Mouse (Mus musculus) lung, adult 10 weeks (tissue): ENCODE data around the gene Ptov1. TPM values are rescaled to one million over a fixed set of nuclear protein-coding genes. Genes with fewer than 3 reads are reported as not detected.

ENCODE experiments used
- polyA plus RNA-seq: library from polyadenylated mRNA; stranded (reverse); fragments of 350-450 nt; fragmentation: Illumina TruSeq; extraction: RNeasy Lipid Tissue Mini Kit (QIAGEN cat#74804); gene quantifications from one replicate; pipeline ENCODE4 v1.2.3, GENCODE M21; 2014; ENCODE audit warnings: low read depth, low replicate concordance; ENCODE audit not compliant: insufficient read depth

Gene Ptov1
- polyA plus RNA-seq, result 127 TPM

GRCm38 (mm10) chr7:44869697-44870528 is at the start of gene Ptov1:
Ptov1 (minus strand) TSS chr7:44869788.

GRCm38 (mm10) chr7:44895593-44896434 is 26.2 kb upstream of the Ptov1 start, which contains the start of gene Fuz:
Fuz (plus strand) TSS chr7:44896079.

GRCm38 (mm10) chr7:44892276-44892921 is 22.8 kb upstream of the Ptov1 start, which contains the start of gene Med25:
Med25 (minus strand) TSS chr7:44892712.

GRCm38 (mm10) chr7:44857042-44857552 is 12.5 kb downstream of the Ptov1 start, which contains the start of gene Pnkp:
Pnkp (plus strand) TSS chr7:44857139.

GRCm38 (mm10) chr7:44848561-44849415 is 20.8 kb downstream of the Ptov1 start, which contains the start of the genes Akt1s1 and Tbc1d17:
Akt1s1 (plus strand) TSS chr7:44848991.
Tbc1d17 (minus strand) TSS chr7:44849079.

GRCm38 (mm10) chr7:44816470-44817021 is 53.0 kb downstream of the Ptov1 start, which contains the start of gene Atf5:
Atf5 (minus strand) TSS chr7:44816658.

GRCm38 (mm10) chr7:44815721-44816469 is 53.7 kb downstream of the Ptov1 start, which contains the start of the genes Nup62 and Il4i1:
Nup62 (plus strand) TSS chr7:44816088.
Il4i1 (plus strand) TSS chr7:44816387.

Other genes with a start within 250 kb of the Ptov1 start
- 136 TPM for gene Myh14, start 198.9 kb downstream of the Ptov1 start, polyA plus RNA-seq
- gene Izumo2, start 161.0 kb downstream of the Ptov1 start, polyA plus RNA-seq, result not detected
- gene Vrk3, start 121.4 kb downstream of the Ptov1 start, polyA plus RNA-seq, result 29.2 TPM
- 0.11 TPM for gene Zfp473, start 118.7 kb downstream of the Ptov1 start, polyA plus RNA-seq
- gene Nup62, start 53.7 kb downstream of the Ptov1 start, polyA plus RNA-seq, result 14.9 TPM
- gene Il4i1, start 53.4 kb downstream of the Ptov1 start, polyA plus RNA-seq, result 3.1 TPM
- 83.0 TPM for gene Atf5, start 53.1 kb downstream of the Ptov1 start, polyA plus RNA-seq
- 36.7 TPM for gene Akt1s1, start 20.8 kb downstream of the Ptov1 start, polyA plus RNA-seq
- 46.8 TPM for gene Tbc1d17, start 20.7 kb downstream of the Ptov1 start, polyA plus RNA-seq
- 27.8 TPM for gene Pnkp, start 12.6 kb downstream of the Ptov1 start, polyA plus RNA-seq
- gene Med25, start 22.9 kb upstream of the Ptov1 start, polyA plus RNA-seq, result 22.3 TPM
- 20.0 TPM for gene Fuz, start 26.3 kb upstream of the Ptov1 start, polyA plus RNA-seq
- gene Ap2a1, start 59.7 kb upstream of the Ptov1 start, polyA plus RNA-seq, result 23.2 TPM
- gene Tsks, start 73.4 kb upstream of the Ptov1 start, polyA plus RNA-seq, result not detected
- 2.5 TPM for gene Cpt1c, start 105.1 kb upstream of the Ptov1 start, polyA plus RNA-seq
- gene Prmt1, start 116.8 kb upstream of the Ptov1 start, polyA plus RNA-seq, result 126 TPM
- 71.8 TPM for gene Irf3, start 127.9 kb upstream of the Ptov1 start, polyA plus RNA-seq
- gene Bcl2l12, start 128.9 kb upstream of the Ptov1 start, polyA plus RNA-seq, result 14.9 TPM
- 15.5 TPM for gene Scaf1, start 146.6 kb upstream of the Ptov1 start, polyA plus RNA-seq
- gene Rras, start 148.2 kb upstream of the Ptov1 start, polyA plus RNA-seq, result 170 TPM
- gene Prr12, start 183.1 kb upstream of the Ptov1 start, polyA plus RNA-seq, result 10.4 TPM
- 36.8 TPM for gene Nosip, start 192.6 kb upstream of the Ptov1 start, polyA plus RNA-seq
- gene Prrg2, start 192.9 kb upstream of the Ptov1 start, polyA plus RNA-seq, result 23.4 TPM
- 83.1 TPM for gene Rcn3, start 222.4 kb upstream of the Ptov1 start, polyA plus RNA-seq
- 91.4 TPM for gene Fcgrt, start 234.1 kb upstream of the Ptov1 start, polyA plus RNA-seq